Mouse (Mus musculus) spleen, postnatal 0 days (tissue): ENCODE results near the gene Cyp39a1. TPM values are rescaled to one million over a fixed set of nuclear protein-coding genes. Genes with fewer than 3 reads are reported as not detected.

Source experiments
- polyA plus RNA-seq: library from polyadenylated mRNA; unstranded; fragments of >200 nt; fragmentation: Nextera tagmentation; extraction: Ambion mirVana; gene quantifications from 2 replicates; pipeline ENCODE4 v1.2.1, GENCODE M21; 2015

Gene Cyp39a1
- polyA plus RNA-seq: 3.9 and 5.2 TPM in 2 replicates

DNA sequence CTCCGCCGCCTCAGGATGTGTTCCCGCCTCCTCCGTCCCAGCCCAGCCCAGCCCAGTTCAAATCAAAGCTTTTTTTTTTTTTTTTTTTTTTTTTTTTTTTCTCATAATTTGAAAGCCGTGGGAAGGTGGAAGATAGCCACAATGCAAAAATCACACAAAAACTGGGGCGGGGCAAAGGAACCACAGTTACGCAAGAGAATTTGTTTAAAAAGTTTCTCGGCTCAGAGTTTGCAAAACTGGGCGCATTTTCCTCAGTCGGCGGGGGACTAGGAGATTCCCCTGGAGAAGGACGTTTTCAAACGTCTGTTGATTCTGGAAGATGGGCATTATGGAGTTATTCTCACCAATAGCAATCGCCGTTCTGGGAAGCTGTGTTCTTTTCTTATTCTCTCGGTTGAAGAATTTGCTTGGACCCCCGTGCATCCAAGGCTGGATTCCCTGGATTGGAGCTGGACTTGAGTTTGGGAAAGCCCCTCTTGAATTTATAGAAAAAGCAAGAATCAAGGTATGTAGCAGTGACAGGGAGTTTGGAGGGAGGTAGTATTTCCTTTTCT, at the start of gene Cyp39a1:
TSS of gene Cyp39a1 (plus strand) at position 136 of the 554 bp plus-strand sequence.

DNA sequence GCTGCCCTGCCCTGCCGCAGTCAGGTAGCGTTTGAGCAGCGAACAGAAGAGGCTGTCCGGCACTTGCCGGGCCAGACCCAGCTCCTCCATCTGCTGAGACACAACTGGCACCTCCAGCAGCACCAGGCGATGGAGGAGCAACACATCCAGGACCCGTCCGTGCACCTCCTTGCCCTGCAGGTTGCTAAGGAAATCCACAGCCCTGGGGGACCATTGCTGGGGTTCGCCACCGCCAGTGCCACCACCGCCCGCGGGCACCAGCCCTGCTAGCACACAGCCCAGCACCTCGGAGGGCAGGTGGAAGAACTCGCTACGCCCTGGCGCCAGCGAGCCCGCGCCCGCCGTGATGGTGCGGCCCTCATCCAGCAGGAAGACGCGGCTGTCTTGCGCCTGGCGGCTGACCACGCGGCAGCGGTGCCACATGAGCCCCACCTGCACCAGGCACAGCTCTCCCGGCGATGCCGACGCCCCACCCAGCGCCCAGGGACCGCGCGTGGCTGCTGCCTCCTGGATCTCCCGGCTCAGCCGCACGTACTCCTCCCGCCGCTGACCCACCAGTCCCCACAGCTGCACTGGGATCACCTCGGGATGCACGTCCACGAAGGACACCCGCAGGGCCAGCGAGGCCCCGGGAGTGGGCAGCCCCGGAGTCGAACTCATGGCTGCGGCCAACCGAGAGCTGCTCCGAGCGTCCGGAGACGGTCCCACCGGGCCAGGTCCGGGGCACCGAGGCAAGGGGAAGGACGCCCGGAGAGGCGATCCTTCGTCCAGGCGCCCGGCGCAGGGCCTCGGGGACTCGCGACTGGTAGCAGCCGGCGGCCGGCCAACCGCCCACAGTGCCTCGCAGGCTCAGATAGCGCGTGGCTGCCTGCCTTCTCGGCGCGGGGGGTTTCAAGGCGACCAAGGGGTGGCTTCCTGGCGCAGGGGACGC, 37.5 kb upstream of the Cyp39a1 start, which contains the start of gene Tdrd6:
TSS of gene Tdrd6 (minus strand) at position 804 of the 931 bp plus-strand sequence.

DNA sequence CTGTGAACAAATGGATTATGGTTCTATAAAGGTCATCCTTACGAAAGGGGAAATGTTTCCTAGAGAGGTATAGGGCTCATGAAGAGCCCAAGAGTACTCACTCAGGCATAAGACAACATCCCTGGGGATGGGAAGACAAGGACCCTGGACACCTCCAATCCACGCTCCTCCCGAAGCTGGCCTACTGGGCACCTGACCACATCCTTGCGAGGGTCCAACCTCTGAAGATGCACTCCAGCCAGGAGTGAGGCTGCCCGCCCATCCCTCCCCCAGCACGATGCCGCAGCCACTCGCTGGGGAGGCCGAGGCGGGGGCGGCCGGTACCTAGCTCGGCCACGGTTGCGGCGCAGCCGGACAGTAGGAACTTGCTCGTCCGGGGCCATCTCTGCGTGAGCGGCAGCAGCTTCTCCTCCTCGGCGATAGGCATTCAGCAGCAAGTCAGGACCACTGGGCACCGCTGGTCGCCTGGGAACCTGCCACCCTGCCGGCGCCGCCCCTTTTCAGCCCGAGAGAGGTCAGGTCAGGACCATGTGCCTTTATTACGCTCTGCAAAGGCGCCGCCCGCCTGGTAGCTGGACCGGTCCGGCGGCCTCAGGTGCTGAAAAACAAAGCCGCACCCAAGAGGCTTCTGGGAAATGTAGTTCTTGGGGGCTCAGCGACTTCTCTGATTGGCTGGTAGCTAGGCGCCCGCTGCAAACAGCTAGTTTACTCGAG, 492 bp upstream of the Cyp39a1 start, which contains the start of gene Slc25a27:
TSS of gene Slc25a27 (minus strand) at position 639 of the 714 bp plus-strand sequence.

Other genes with a start within 250 kb of the Cyp39a1 start
- not detected in 2 replicates for gene Mep1a, start 164.6 kb upstream of the Cyp39a1 start, polyA plus RNA-seq
- gene Ankrd66, start 123.8 kb upstream of the Cyp39a1 start, polyA plus RNA-seq: 0.32 and 0.38 TPM in 2 replicates
- 41.6 and 48.2 TPM in 2 replicates for gene Pla2g7, start 99.3 kb upstream of the Cyp39a1 start, polyA plus RNA-seq
- gene Tdrd6, start 37.1 kb upstream of the Cyp39a1 start, polyA plus RNA-seq: not detected in 2 replicates
- 4.5 and 6.9 TPM in 2 replicates for gene Slc25a27, start 211 bp upstream of the Cyp39a1 start, polyA plus RNA-seq
- 1.7 and 2.4 TPM in 2 replicates for gene Rcan2, start 133.9 kb downstream of the Cyp39a1 start, polyA plus RNA-seq